Mouse (Mus musculus): ENCODE measurements at regions not wholly inside any gene's neighbourhood (a gene's known extent, or its start where the extent isn't known, plus 50 kb on each side); places are given as distances from the start of the nearest gene placed in this dataset.

- DNase-seq = peak; percentile 50
These were observed 249.5 kb downstream of the Gm49356 start for GRCm38 (mm10) chr15:59138393-59139107.

DNA sequence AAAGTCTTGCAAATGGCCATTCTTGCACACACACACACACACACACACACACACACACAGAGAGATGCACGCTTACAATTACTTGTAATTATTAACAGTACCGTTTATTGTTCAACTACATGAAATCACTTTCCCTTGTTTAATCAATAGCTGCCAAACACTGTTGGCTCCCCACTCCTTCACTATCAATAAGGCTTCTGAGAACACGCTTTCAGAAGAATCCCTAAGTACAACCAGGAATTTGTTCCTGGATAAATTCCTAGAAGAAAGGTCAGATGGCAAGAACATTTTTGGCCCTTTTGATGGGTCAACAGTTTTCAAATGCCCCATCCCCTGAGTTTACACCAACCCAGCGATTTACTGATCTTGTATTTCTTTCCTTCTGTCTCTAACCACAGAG is 252.5 kb downstream of the Gm49356 start:
- no peak for DNase-seq

DNA sequence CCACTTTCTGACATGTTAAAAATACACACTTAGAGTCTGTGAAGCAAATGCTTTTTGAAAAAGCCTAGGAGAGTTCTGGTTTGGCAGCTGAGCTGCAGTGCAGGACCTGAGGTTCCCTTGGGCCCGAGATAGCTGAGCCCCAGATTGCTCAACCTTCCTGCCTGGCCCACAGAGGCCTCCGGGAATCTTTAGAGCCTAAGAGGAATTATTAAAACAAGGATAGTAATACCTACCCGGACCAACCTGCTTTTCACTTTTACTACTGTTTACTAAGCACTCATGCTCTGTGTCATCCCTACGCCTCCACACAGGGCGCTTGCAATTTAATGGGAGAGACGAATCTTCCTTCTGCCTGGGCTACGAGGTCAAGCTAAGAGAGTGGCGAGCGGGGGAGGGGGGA is 253.4 kb downstream of the Gm49356 start:
- DNase-seq = no peak

GRCm38 (mm10) chr15:59143891-59144290 is 254.8 kb downstream of the Gm49356 start:
- no peak for DNase-seq

DNA sequence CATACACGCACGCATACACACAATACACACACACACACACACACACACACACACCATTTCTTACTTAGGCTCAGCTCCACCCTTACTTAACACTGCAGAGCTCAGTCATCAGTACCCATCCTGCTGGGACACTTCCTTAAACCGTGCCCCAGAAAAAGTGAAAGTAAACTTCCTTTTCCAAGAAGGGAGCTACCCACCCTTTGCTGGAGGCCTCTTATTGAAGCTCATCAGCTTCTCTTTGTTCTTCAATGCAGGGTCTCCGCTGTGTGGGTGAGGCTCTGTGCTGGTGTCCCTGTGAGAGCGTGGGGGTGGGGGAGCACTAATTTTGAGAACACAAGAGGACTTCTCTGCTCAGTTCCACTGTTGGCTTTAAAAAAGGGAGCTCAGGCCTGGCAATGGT is 256.6 kb downstream of the Gm49356 start:
- peak; percentile 43 for DNase-seq

DNA sequence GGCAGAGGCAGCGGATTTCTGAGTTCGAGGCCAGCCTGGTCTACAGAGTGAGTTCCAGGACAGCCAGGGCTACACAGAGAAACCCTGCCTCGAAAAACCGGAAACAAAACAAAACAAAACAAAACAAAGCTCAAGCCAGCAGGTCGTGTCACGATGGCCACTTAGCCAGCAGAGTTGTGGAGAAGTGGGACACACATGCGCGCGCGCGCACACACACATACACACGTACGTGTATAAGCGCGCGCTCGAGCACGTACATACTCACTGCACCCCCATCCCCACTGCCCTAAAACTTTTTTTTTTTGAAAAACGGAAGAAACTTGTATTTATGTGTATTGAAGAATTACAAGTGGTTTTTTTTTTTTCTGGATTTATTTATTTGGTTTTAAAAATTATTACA is 257.0 kb downstream of the Gm49356 start:
- no peak for DNase-seq

DNA sequence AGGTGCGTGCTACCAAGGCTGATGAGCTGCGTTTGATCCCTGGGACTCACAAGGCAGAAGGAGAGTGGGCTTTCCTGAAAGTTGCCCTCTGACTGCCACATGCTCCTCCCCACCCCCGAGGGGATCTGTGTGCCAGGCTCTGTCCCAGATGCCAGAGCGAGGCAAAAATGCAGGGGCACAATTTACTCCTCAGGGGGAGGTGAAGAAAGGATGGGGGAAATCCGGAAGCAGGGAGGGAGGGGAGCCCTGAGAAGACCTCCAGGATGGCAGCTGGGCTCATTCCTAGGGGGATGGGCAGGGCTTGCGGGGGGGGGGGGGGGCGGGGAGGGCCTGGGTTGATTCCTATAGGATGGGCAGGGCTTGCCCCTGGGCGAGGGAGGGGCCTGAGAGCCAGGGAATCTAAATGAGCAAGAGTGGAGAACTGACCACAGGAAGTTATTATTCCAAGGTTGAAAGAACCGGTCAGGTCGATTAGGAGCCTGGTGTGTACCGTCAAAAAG is 257.5 kb downstream of the Gm49356 start:
- no peak for DNase-seq

DNA sequence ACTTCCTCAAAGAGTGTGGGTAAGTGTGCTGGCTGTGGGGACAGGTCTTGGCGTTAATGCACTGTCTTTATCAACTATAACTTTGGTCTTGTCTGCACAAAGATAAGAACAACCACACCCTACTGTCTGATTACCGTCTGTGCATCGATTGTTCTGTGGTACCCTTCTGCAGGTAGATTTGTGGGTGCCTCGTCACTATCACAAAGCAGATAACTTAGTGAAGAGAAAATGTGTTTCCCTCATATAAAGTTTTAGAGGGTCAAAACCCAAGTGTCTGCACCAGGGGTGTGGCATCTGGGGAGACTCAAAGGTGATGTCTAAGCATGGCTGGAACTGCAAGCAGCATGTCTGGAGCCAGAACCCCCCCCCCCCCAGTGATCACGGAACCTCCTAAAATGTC is 259.4 kb downstream of the Gm49356 start:
- DNase-seq = no peak

GRCm38 (mm10) chr15:59151506-59151905 is 262.4 kb downstream of the Gm49356 start:
- no peak for DNase-seq

- no peak for DNase-seq
These were observed 263.8 kb downstream of the Gm49356 start for GRCm38 (mm10) chr15:59152786-59153388.

- DNase-seq = no peak
These were observed 264.5 kb downstream of the Gm49356 start for GRCm38 (mm10) chr15:59153416-59154250.

GRCm38 (mm10) chr15:59154407-59155288 is 265.6 kb downstream of the Gm49356 start:
- DNase-seq = no peak

DNA sequence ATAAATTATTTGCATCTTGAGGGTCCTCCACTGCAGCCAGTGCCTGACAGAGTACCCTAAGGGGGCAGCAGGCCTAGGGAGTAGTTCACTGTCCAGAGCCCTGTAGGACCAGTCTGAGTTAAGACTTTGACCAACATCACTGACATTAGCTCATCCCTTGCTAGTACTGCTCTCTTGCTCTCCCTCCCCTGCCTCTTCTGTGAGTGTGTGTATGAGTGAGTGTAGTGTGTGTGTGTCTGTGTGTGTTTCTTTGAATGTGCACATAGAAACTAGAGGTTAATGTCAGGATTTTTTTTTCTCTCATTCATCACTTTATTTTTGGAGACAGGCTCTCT is 266.2 kb downstream of the Gm49356 start:
- no peak for DNase-seq

GRCm38 (mm10) chr15:59156328-59156727 is 267.2 kb downstream of the Gm49356 start:
- no peak for DNase-seq

DNA sequence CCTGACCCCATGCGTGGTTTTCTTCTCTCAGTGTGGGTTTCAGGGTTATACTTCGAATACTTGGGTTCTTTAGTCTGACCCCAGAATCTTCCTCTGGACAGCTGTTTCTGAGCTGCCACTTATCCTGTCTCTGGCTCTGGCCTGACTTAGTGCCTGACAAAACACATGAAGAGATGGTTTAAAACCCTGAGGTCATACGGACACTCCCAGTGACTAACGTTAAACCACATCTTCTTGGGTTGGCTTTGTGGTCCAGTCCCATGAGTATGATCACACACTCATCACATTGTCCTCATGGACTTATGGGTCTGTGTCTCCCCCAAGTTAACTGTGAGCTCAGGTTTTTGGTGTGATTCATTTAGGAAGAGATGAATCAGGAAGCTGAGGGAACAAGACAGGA is 269.7 kb downstream of the Gm49356 start:
- no peak for DNase-seq

DNA sequence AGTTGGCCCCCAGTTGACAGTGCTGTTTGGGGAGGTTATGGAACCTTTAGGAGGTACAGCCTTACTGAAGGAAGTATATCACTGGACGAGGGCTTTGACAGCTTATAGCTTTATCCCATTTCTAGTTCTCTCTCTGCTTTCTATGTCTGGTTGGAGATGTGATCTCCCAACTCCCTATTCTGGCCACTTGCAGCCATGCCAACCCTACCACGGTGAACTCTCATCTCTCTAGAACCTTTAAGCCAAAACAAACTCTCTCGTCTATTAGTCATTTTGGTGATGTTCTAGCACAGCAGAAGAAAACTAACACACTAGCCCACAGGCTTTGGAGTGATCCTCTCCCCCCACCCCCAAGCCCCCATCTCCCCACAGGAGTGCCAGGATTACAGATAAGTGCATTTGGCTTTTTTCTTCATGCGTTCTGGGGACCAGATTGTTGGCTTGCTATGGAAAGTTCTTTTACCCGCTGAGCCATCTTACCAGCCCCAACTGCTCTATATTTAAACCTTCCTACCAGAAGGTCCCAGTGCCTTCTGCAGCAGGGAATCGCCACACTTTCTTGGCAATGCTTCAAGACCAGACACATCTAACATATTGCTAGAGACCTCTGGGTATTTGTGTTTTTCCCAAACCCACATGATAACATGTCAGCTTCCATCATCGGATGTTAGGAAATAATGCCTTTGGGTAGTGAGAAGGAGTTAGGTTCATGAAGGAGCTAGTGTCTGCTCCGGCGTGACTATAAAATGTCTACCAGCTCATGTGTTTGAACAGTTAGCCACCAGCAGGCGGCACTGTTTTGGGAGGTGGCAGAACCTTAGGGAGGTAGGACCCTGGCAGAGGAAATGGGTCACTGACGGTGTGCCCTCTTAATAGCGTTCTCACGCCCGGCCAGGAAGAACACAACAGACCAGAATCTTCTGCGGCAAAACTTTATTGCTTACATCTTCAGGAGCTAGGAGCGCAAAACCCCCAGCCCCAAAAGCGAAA is 272.1 kb downstream of the Gm49356 start:
- DNase-seq = no peak

- DNase-seq = peak; percentile 51
These were observed 279.0 kb downstream of the Gm49356 start for GRCm38 (mm10) chr15:59167937-59168659.

DNA sequence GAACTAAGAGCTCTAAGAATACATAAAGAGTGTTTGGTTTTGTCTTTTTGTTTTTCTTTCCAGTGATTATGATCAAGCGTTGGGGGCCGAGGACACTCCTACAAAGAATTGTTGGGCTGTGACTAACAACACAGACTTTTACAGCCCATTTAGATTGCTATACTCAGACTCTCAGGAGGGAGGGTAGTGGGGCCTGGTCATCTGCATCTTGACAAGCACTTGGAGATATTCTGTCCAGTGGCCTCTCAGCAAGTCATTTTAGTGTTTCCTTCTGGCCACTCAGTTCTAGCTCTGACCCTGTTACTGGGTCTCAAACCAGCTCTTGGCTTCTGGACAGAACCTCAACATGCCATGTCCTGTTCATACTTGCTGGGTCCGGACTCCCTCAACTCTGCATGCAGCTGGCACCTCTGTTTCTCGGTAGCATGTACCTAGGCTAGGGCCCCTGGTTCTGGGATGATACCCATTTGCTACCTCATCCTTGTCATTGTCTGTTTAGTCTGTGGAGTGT is 279.6 kb downstream of the Gm49356 start:
- DNase-seq = no peak

GRCm38 (mm10) chr15:59169237-59169797 is 280.2 kb downstream of the Gm49356 start:
- DNase-seq = peak; percentile 26

DNA sequence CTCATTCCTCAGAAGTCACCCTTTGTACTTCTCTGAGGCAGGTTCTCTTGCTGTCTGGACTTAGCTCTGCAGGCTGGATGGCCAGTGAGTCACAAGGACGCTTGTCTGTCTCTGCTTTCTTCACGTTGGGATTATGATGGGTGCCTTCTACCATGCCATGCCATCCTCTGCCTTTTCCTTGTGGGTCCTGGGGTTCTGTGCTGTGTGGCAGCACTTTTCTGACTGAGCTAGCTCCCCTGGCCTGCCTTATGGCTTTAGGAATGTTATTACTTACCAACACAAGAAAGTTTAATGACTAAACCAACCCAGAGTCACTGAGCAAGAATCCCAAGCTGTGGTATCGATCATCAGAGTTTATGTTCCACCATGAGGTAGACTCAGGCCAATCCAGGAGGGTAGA is 280.7 kb downstream of the Gm49356 start:
- no peak for DNase-seq
